Mouse (Mus musculus): ENCODE measurements around the gene Zfp710.
"Not testable (repeated sequence)": the region's sequence is repeated elsewhere in the genome, so short reads cannot be mapped to it uniquely, and the experiment has no call there.

Gene Zfp710

GRCm38 (mm10) chr7:80111066-80112045 is 86.7 kb downstream of the Zfp710 start:
- DNase-seq (ENCODE audit: low read depth, low spot score), result no peak

- peak; percentile 50 for DNase-seq (ENCODE audit: low read depth, low spot score)
Measured at GRCm38 (mm10) chr7:80113989-80114388, 89.4 kb downstream of the Zfp710 start.

DNA sequence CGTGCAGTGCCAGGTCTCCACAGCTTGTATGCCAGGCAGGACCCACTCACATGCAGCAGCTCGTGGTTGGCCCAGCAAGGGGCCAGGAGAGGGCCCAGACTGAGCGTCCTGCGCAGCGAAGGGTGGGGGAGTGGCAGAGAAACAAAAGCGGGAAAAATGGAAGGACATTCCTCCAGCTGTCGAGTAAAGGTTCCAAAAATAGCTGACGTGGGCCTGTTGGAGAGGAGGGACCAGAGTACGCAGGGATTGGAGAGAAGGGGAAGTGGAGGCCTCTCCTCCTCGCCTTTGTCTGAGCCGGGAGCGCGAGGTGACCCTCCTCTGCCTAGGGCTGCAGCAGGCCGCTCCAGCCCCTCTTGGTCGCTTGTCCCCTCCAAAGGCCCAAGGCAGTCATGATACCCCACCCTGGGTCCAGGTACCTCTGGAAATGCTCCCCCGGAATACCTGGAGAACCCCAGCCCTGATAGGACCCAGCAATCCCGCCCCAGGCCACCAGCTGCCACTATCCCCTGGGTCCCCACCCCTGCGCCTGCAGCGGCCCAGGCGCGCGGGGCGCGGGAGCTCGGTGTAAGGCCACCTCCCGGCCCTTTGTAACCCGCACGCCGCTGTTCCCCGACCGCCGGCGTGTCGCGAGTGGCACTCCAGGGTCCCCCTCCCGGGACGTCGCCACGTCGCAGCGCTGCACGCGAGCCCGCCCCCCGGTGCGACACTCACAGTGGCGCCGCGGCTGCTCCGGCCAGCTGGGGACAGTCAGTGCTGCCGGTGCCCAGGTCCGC is 90.0 kb downstream of the Zfp710 start:
- peak; percentile 80 for DNase-seq (ENCODE audit: low read depth, low spot score)

DNA sequence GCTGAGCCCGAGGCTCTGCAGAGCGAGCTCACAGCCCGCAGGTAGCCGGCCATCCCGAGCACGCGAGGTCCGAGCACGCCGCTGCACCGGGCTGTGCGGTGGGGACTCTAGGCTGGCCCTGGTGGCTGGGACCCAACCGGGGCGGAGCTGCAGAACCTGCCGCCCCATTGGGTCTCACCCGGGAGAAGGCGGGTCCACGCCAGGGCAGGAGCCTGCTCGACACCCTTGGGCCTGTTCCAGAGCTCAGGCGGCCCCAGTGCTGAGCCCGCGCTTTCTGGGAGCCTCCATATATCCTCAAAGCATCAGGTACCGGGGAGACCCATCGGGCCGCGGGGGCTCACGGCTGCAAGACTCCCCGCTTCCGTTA is 90.6 kb downstream of the Zfp710 start, which contains the start of gene Idh2:
TSS of gene Idh2 (minus strand) at position 169 of the 367 bp plus-strand sequence.
- DNase-seq (ENCODE audit: low read depth, low spot score), result peak; percentile 89

GRCm38 (mm10) chr7:80116158-80116557 is 91.5 kb downstream of the Zfp710 start:
- no peak for DNase-seq (ENCODE audit: low read depth, low spot score)

GRCm38 (mm10) chr7:80119198-80119597 is 94.6 kb downstream of the Zfp710 start:
- DNase-seq (ENCODE audit: low read depth, low spot score), result no peak

GRCm38 (mm10) chr7:80121083-80121482 is 96.5 kb downstream of the Zfp710 start:
- DNase-seq (ENCODE audit: low read depth, low spot score), result no peak

DNA sequence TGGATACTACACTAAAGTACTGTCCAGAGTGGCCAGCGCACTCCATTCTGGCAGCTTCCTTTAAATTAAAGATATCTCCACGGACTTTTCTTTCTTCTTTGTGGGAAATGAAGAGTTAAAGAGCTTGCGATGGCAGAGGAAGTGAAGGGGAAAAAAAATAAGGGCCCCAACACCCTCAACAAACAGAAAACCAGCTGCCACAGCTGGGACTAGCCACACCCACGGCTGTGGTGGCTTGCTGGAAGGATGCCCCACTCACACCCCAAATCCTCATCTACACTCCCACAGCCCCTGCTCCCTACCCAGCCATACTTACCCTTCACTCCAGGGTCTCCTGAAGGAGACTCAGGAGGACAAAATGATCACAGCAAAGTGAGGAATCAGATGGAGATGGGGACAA is 98.5 kb downstream of the Zfp710 start:
- DNase-seq (ENCODE audit: low read depth, low spot score), result no peak

DNA sequence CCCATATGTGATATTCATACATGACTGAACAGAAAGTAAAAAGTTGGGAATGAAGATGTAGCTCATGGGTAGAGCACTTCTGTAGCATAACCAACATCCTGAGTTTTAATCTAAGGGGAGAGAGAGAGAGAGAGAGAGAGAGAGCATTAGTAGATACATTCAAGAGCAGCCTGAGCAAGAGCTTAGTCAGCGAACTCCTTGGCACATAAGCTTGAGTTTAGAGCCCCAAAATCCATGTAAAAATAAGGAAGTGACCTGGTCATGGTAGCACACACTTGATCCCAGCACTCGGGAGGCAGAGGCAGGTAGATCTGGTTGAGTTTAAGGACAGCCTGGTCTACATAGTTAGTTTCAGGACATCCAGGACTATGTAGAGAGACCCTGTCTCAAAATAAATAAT is 99.1 kb downstream of the Zfp710 start:
- no peak for DNase-seq (ENCODE audit: low read depth, low spot score)

DNA sequence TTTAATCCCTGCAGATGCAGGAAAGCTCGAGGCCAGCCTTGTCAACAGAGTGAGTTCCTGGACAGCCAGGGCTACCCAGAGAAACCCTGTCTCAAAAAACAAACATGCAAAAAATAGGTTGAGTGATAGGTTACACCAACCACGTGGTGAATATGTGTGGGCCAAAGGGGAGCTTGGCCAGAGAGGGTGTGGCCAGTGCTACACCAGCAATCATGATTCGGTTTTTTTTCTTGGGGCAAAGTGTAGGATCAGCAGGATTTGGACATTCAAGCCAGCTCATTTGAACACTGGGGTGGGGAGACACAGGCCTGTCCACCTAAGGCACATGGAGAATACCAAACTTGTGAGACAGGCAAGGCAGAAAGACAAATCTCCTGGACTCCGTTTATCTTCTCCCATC is 104.7 kb downstream of the Zfp710 start:
- DNase-seq (ENCODE audit: low read depth, low spot score), result no peak

- no peak for DNase-seq (ENCODE audit: low read depth, low spot score)
Measured at GRCm38 (mm10) chr7:80130344-80131055, 105.9 kb downstream of the Zfp710 start.

DNA sequence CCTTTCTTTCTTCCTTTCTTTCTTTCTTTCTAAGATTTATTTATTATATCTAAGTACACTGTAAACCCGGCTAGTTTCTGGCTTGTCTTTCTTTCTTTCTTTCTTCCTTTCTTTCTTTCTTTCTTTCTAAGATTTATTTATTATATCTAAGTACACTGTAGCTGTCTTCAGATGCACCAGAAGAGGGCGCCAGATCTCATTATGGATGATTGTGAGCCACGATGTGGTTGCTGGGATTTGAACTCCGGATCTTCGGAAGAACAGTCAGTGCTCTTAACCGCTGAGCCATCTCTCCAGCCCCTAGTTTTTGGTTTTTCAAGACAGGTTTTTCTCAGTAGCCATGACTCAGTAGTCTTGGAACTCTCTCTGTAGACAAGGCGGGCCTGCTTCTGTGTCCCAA is 106.7 kb downstream of the Zfp710 start:
- not testable (repeated sequence) for DNase-seq (ENCODE audit: low read depth, low spot score)

DNA sequence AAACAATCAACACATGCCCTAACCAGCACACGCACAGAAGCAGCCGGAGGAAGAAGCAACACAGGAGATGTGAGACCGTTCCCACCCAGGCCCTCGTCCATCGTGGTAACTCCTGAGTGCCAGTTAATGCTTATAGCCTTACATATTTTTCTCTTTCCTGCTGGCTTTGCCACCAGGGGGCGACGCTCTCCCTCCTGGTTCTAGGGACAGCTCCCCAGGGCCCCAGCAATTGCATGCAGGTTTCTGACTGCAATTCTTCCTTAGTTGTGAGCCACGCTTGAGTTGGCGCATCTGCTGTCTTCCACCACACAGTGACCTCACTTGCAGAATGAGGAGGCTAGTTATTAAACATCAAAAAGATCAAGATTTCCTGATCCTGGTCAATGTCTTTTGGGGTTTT is 107.9 kb downstream of the Zfp710 start:
- peak; percentile 81 for DNase-seq (ENCODE audit: low read depth, low spot score)

DNA sequence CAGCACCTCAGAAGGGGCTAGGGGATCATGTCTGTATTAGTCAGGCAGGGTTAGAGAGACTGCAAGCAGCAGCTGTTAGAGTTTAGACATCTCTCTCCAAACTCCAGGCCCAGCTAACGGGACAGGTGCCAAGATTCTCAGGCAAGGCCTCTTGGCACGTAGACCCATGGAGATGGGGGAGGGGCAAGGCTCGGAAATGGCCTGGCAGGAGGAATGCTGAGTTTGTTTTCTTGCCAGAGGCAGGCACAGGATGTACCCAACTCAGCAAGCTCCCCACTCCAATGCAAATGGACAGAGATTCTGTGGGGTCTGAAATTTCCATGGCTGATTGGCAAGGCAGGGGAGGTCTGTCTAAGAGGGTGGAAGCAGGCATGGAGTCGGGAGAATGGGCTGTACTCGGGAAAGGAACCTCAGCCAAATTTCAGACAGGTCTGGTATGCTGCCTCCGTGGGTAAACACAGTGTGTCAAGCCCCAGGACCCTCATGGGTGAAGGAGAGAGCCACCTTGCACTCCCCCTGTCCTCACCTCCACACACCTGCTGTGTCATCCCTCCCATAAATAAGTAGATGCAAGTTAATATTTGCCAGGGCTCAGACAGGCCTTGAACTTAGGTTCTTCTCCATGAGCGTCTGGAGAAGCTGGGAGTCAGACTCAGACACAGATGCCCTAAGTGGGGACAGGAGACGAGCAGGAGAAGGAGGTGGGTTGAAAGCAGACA is 110.0 kb downstream of the Zfp710 start:
- DNase-seq (ENCODE audit: low read depth, low spot score), result no peak

DNA sequence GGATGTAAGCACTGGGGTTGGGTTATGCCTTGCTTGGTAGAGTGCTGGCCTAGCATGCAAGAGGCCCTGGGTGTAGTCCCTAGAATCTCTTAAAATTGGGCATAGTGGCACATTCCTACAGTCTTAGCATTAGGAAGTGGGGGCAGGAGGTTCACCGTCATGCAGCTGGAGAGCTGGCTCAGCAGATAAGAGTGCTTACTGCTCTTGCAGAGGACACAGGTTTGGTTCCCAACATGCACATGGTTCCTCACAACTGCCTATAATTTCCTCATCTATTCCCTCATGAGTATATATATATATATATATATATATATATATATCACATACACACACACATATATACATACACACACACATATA is 110.5 kb downstream of the Zfp710 start:
- no peak for DNase-seq (ENCODE audit: low read depth, low spot score)

GRCm38 (mm10) chr7:80138375-80138774 is 113.8 kb downstream of the Zfp710 start:
- DNase-seq (ENCODE audit: low read depth, low spot score), result no peak

- peak; percentile 72 for DNase-seq (ENCODE audit: low read depth, low spot score)
Measured at GRCm38 (mm10) chr7:80140815-80141214, 116.2 kb downstream of the Zfp710 start.
